Mouse (Mus musculus) adrenal gland (tissue): Measurements from ENCODE around the gene Mcmbp.

ENCODE experiments used
- intact Hi-C: fragments of 180-260 bp; cut with DNase I; formaldehyde crosslinking; loops from one replicate; pipeline ENCODE4 v1.15.1; 2025
- long read RNA-seq, 2 experiments: library from polyadenylated mRNA; unstranded; transcript quantifications; one replicate each; pipeline ENCODE4 v2.0.0; 2020; ENCODE audit warnings: borderline replicate concordance in 1 of 2; ENCODE audit not compliant: insufficient replicate concordance in 1 of 2

Mcmbp gene
- long read RNA-seq, experiment 1, full-length matches to known transcripts = 10 of 81 reads
- long read RNA-seq, experiment 1, partial matches to known transcripts = 4 of 81 reads
- long read RNA-seq, experiment 1, other reads (novel, unspliced or antisense) = 67 of 81 reads
- long read RNA-seq, experiment 2, full-length matches to known transcripts = 14 of 52 reads
- long read RNA-seq, experiment 2, partial matches to known transcripts = 2 of 52 reads
- long read RNA-seq, experiment 2, other reads (novel, unspliced or antisense) = 36 of 52 reads

GRCm38 (mm10) chr7:128740334-128740733, at the start of gene Mcmbp:
Mcmbp (minus strand) TSS chr7:128740495.
- intact Hi-C loops = no loop called here

DNA sequence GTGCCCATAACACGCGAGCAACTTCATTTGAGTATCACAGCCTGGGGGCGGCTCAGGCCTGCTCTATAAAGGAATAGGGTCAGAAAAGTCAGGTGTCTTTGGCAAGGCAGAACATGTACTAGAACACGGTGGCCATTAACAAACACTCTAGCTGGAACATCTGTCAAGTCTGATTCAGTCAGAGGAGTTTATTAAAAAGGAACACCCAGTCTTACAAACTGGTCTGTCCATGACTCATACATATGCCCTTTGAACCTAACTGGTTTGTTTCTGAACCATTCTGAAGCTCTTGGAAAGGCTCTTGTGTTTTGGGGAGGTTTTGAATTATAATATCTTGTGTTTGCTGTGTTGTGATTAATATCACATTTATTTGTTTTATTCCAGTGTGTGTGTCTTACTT, 49.8 kb upstream of the Mcmbp start:
- intact Hi-C loops = no loop called here

- intact Hi-C loops = no loop called here
Observed at GRCm38 (mm10) chr7:128781846-128782245, 41.6 kb upstream of the Mcmbp start.

DNA sequence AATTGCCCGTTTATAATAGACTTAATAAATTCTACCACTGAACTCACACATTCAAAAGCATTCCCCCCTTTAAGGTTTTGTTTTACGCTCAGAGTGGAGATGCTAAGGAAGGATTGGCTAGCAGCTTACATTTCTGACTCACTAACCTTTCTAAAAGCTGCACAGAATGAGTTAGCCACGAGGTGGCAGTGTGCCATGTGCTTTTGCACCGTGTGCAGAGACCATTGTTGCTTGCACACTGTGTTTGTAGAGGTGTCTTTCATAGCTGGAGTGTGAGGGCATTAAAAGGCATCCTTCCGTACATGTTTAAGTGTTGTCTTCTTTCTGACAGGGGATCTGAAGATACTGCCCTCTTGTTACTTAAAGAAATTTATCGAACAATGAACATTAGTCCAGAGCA, 39.0 kb upstream of the Mcmbp start:
- intact Hi-C loops = no loop called here

DNA sequence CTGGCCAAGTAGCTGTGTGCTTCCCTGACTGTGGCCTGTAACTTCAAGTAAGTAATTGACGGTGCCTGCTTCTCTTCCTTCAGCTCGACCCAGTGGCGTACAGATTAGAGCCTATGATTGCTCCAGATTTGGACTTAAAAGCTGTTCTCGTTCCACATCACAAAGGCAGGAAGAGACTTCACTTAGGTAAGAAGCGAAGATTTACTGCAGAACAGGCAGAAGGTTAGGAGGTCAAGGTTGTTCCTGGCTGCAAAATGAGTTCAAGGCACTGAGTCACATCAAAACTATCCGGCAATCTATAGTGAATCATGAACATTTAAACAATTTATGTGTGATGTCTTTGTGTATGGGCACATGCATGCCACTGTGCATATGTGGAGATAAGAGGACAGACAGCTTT, 36.9 kb upstream of the Mcmbp start:
- intact Hi-C loops = no loop called here

- intact Hi-C loops = no loop called here
Observed at GRCm38 (mm10) chr7:128766696-128767095, 26.4 kb upstream of the Mcmbp start.

GRCm38 (mm10) chr7:128758948-128759347, 18.7 kb upstream of the Mcmbp start:
- intact Hi-C loops = no loop called here

GRCm38 (mm10) chr7:128755396-128755795, 15.1 kb upstream of the Mcmbp start:
- intact Hi-C loops = no loop called here

GRCm38 (mm10) chr7:128752012-128752411, 11.7 kb upstream of the Mcmbp start:
- intact Hi-C loops = no loop called here

GRCm38 (mm10) chr7:128750296-128750695, 10.0 kb upstream of the Mcmbp start:
- intact Hi-C loops = no loop called here

- intact Hi-C loops = no loop called here
Observed at GRCm38 (mm10) chr7:128748758-128749157, 8.5 kb upstream of the Mcmbp start.

- intact Hi-C loops = no loop called here
Observed at GRCm38 (mm10) chr7:128746151-128746550, 5.9 kb upstream of the Mcmbp start.

DNA sequence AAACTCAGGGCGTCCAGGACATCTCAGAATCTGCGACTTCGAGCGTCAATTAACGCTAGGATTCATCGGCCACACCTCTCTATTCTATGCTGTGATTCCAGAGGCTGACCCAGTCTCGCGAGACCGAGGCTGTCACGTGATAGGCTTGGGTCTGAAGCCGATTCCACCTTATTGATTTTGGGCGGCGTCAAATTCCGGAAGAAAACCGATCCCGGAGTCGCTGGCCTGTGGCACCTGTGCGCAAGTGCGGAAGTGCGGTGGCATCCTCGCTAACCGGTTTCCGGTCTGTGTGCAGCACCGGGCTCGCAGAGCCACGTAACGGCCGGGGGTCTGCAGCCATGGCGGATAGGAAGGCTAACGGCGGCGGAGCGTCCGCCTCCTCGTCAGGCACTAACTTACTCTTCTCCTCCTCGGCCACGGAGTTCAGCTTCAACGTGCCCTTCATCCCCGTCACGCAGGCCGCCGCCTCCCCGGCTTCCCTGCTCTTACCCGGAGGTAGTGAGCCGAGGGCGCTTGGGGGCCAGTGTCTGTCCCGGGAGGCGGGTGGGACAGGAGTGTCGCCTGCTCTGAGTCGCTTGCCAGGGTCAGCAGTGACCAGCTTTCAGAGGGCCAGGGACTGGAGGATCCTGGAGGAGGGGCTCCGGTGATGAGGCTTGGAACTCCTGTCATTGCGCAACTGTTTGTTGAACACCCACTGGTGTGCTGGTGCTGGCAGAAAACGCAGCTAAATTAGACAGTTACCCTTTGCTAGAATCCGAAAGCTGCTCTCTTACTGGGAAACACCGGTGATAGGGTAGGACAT, 4.6 kb upstream of the Mcmbp start, which contains the start of gene Sec23ip:
Gene Sec23ip, plus strand, starts transcription at position 260 of the 802 bp plus-strand sequence.
- intact Hi-C loops = no loop called here

DNA sequence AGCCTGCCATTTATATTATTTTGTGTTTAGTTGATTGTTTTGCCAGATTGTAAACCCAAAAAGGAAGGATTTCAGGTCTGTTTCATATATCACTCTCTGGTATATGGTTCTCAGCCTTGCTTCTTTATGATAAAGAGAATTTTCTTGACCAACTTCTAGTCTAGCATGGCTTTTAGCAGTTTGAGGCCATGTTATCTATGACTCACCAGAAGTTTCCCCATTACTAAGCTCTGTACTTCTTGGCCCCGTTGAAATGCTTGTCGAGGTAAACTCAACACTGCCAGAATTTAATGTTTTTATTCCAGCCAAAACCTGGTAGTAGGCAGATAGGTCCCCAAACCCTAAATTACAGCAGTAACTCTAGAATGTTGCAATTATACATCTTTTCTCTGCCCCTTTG, 3.6 kb upstream of the Mcmbp start:
- intact Hi-C loops = no loop called here

GRCm38 (mm10) chr7:128739462-128740277, 625 bp downstream of the Mcmbp start:
- intact Hi-C loops = no loop called here

DNA sequence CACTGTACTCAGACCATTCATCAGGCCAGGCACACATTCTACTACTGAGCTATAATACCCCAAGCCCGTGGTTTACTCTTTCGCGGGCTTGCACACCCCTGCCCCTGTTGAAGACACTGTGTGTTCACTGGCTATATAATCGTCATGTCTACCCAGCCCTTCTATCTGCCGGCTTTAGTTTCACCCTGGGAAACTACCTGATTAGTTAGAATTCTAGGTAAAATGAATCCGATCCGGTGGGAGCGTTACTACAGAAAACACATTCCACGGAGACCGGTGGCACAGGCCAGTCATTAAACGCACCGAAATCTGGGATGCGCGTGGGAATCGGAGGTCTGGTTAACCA, 1.2 kb downstream of the Mcmbp start:
- intact Hi-C loops = no loop called here

DNA sequence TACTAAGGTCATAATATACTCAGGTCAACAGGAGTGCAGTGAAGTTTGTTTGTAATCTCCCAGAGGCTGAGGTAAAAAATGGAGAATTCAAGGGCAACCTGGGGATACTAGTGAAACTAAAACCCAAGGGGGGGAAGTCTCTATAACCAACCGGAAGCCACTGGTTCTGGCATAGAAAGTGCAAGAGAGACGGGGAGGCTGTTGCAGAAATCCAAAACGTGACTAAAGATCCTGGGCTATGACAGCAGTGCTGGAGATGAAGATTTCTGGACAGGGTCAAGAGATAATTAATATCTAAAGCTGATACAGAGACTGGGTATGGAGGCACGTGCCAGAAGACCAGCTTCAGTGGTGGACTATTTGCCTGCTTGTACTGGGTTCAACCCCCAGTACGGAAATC, 2.3 kb downstream of the Mcmbp start:
- intact Hi-C loops = no loop called here

DNA sequence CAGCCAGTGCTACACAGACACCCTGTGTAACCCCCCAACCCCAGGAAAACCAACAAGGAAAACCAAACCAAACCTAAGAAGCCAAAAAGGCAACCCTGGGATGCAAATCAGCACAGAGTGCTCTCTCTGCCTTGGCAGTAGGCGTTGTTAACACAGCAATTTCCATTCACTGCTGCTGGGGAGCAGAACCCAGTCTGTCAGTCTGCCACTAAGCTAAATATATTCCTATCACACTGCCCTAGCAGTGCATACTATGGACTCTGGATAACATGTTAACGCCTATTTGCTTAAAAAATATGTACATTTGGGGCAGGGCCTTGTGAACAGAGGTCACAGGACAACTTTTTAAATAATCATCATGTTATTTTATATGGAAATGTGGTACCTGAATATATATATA, 8.7 kb downstream of the Mcmbp start:
- intact Hi-C loops = no loop called here

DNA sequence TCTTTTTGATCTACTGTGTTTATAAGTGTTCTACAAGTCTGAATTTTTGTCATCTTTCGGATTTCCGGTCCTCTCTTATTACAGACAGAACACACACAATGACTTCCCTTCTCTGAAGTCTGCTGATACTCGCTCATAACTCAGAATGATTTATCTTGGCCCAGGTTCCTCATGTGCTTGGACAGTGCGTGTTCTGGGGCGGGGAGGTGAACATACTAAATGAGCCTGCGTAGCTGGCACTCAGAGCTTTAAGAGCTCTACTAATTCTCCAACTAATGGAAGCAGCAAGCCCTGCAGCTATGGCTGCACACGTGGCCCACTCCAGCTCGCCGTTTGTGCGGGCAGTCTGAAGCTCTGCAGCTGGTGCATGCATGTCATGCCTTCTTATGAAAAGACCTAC, 11.6 kb downstream of the Mcmbp start:
- intact Hi-C loops = no loop called here

- intact Hi-C loops = no loop called here
Observed at GRCm38 (mm10) chr7:128727701-128728100, 12.6 kb downstream of the Mcmbp start.

GRCm38 (mm10) chr7:128726999-128727398, 13.3 kb downstream of the Mcmbp start:
- intact Hi-C loops = no loop called here

GRCm38 (mm10) chr7:128725189-128725588, 15.1 kb downstream of the Mcmbp start:
- intact Hi-C loops = no loop called here
